Mouse (Mus musculus) forebrain, embryonic 10.5 days (tissue): Measurements from ENCODE around the gene Osbpl8. TPM values are rescaled to one million over a fixed set of nuclear protein-coding genes. Genes with fewer than 3 reads are reported as not detected.
"Not testable (repeated sequence)": the region's sequence is repeated elsewhere in the genome, so short reads cannot be mapped to it uniquely, and the experiment has no call there.

Source experiments
- DNase-seq: peaks from one replicate; pipeline ENCODE4 v3.0.0-alpha.2; 2017; ENCODE audit warnings: low spot score; ENCODE audit errors: extremely low spot score
- H3K27ac ChIP-seq: fragments of 300-500 bp; sonication (generic); 2 replicates; pipeline ENCODE4 v1.5.1; 2016; ENCODE audit warnings: mild to moderate bottlenecking
- H3K27me3 ChIP-seq: fragments of 300-500 bp; sonication (generic); 2 replicates; pipeline ENCODE4 v1.6.1; 2016; ENCODE audit warnings: mild to moderate bottlenecking; ENCODE audit not compliant: poor library complexity, severe bottlenecking
- H3K36me3 ChIP-seq: fragments of 300-500 bp; sonication (generic); replicated peaks from 2 replicates; pipeline ENCODE4 v1.6.1; 2016; ENCODE audit warnings: mild to moderate bottlenecking, moderate library complexity
- H3K4me1 ChIP-seq: fragments of 300-500 bp; sonication (generic); 2 replicates; pipeline ENCODE4 v1.6.1; 2016
- H3K4me3 ChIP-seq: fragments of 300-500 bp; sonication (generic); 2 replicates; pipeline ENCODE4 v1.5.1; 2016; ENCODE audit warnings: mild to moderate bottlenecking, moderate library complexity
- H3K9me3 ChIP-seq: fragments of 300-500 bp; sonication (generic); 2 replicates; pipeline ENCODE4 v1.6.1; 2016; ENCODE audit warnings: mild to moderate bottlenecking, moderate library complexity
- WGBS: fragments of 180-500 bp; shearing (Covaris S2); methylation state at CpG from one replicate; pipeline ENCODE4 v1.1.7; 2016; 5-methylcytosine and 5-hydroxymethylcytosine counted together
- polyA plus RNA-seq: library from polyadenylated mRNA; unstranded; fragments of >200 nt; fragmentation: Nextera tagmentation; extraction: Ambion mirVana; gene quantifications from 2 replicates; pipeline ENCODE4 v1.2.1, GENCODE M21; 2016

The Osbpl8 gene
- polyA plus RNA-seq, 1 experiment from 2014 or later: 8.2 TPM

DNA sequence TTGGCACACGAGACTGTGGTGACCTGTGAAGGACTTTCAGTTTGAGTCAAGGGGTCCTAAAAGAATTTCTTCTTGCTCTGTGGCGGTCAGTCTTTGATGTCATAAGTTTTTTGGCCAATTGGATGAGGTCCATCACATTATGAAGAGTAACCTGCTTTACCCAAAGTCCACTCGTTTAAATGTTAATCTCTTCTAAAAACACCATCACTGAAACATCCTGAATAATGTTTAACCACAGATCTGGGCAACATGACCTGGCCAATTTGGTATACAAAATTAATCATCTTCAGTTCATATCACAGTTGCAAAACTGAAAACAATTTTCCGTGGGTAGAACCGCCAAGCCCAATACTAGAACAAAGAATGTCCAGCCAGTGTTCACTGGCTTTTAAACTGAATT lies 31.3 kb upstream of the Osbpl8 start:
- Histone ChIP-seq H3K4me1 (peaks cover 4% of the 10 kb centered on the region), H3K27me3 (no peaks in the 10 kb centered on the region), H3K9me3 (no peaks in the 10 kb centered on the region), H3K36me3 (no peaks in the 10 kb centered on the region), H3K4me3 (no peak overlapping the region), H3K27ac (no peak overlapping the region)
- WGBS: 91% methylated on average over 5 of the region's 5 CpGs
- no peak for DNase-seq

DNA sequence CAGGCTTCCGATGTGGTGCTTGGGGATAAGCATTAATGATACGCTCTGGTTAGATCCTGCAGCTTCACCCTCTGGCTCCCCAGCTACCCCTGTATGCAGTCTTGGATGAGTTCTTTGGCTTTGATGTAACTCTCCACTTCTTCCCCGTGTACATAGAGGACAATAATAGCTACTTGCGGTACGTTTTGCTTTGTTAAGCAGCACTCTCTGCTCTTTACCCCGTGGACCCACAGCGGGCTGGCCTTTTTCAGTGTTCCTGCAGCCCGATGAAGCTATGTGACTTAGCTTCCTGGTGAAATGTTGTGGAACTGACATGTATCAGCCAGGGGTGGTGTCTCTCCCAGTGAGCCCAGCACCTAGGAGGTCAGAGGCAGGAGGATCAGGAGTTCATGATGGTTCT lies 30.6 kb upstream of the Osbpl8 start:
- no peak overlapping the region for H3K4me3 ChIP-seq
- peaks cover 4% of the 10 kb centered on the region for H3K4me1 ChIP-seq
- H3K27ac ChIP-seq: no peak overlapping the region
- no peaks in the 10 kb centered on the region for H3K27me3 ChIP-seq
- H3K9me3 ChIP-seq: no peaks in the 10 kb centered on the region
- no peaks in the 10 kb centered on the region for H3K36me3 ChIP-seq
- WGBS: 89% methylated on average over 8 of the region's 8 CpGs
- DNase-seq: no peak

DNA sequence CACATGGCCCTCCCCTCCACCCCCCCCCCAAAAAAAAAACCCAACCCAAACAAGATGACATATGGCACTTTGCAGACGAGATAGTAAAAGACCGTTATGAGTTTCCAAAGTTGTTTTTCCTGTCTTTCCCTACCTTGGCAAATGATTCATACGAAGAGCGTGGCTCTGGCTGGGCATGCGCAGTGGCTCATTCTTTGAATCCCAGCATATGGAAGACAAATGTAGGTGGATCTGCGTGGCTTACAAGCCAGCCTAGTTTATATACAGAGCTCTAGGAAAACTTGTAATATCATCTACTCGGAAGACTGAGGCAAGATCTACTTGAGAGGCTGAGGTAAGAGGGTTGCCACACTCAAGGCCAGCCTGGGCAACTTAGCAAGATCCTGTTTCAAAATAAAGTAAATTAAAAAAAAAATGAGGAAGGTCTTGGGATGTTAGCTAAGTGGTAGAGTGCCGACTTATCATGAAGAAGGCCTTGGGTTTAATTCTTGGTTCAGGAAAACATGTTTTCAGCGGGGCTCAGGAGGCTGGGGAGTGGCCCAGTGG lies 30.1 kb upstream of the Osbpl8 start:
- Histone ChIP-seq H3K27ac (no peak overlapping the region), H3K4me3 (no peak overlapping the region), H3K27me3 (no peaks in the 10 kb centered on the region), H3K9me3 (no peaks in the 10 kb centered on the region), H3K4me1 (peaks cover 4% of the 10 kb centered on the region), H3K36me3 (no peaks in the 10 kb centered on the region)
- no peak for DNase-seq
- WGBS: 94% methylated on average over 9 of the region's 9 CpGs

DNA sequence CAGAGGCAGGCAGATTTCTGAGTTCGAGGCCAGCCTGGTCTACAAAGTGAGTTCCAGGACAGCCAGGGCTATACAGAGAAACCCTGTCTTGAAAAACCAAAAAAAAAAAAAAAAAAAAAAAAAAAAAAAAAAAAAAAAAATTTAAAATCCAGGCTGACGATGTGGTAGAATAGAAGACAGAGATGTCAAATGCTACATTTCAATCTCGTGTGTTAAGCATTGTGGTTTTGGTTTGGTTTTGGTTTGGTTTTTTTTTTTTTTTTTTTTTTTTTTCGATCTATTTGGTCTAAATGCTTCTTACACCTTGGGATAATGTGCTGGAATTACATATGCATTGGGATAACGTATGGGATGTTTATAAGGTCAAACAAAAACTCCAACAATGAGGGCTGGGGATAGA lies 28.2 kb upstream of the Osbpl8 start:
- not testable (repeated sequence) for H3K27ac ChIP-seq, H3K27me3 ChIP-seq, DNase-seq, H3K4me3 ChIP-seq, H3K36me3 ChIP-seq, H3K4me1 ChIP-seq, H3K9me3 ChIP-seq
- 88% methylated on average over 5 of the region's 5 CpGs for WGBS

DNA sequence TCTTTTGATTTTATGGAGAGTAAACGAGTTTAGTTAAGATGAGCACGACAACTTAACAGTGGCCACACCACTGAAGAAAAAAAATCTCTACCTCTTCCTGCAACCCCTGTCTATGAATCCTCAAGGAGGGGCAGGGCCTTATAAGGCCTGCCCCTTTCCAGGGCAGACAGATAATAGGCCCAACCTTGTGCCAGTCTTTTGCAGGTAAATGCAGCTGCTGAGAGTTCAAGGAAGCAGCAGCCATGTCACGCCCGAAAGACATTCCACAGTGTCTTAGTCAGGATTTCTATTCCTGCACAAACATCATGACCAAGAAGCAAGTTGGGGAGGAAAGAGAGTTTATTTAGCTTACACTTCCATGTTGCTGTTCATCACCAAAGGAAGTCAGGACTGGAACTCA lies 26.6 kb upstream of the Osbpl8 start:
- H3K36me3 ChIP-seq: no peaks in the 10 kb centered on the region
- no peak overlapping the region for H3K4me3 ChIP-seq
- H3K9me3 ChIP-seq: no peaks in the 10 kb centered on the region
- no peaks in the 10 kb centered on the region for H3K27me3 ChIP-seq
- H3K4me1 ChIP-seq: no peaks in the 10 kb centered on the region
- DNase-seq: no peak
- no peak overlapping the region for H3K27ac ChIP-seq
- 88% methylated on average over 4 of the region's 4 CpGs for WGBS

DNA sequence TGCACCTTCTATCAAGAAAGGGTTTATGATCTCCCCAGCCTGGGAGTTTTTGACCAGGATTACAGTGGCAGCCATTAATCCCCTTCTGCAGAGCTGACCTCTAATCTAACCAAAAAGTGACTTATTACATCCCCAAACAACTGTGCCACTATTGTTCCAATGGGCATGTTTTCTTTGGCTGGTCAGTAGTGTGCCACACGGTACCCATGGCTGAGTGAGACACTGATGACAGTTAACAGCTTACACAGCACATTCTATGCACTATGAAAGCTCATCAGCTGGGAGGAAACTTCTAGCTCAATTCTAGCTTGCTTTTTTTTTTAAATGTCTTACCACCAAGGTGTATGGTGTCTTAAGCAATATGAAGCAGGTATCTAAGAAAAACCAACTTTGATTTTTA lies 25.4 kb upstream of the Osbpl8 start:
- no peaks in the 10 kb centered on the region for H3K27me3 ChIP-seq
- H3K4me3 ChIP-seq: no peak overlapping the region
- no peaks in the 10 kb centered on the region for H3K9me3 ChIP-seq
- no peaks in the 10 kb centered on the region for H3K4me1 ChIP-seq
- no peak for DNase-seq
- 85% methylated on average over 1 of the region's 1 CpGs for WGBS
- no peak overlapping the region for H3K27ac ChIP-seq
- H3K36me3 ChIP-seq: no peaks in the 10 kb centered on the region

GRCm38 (mm10) chr10:111139881-111140280 lies 24.7 kb upstream of the Osbpl8 start:
- Histone ChIP-seq H3K4me1 (no peaks in the 10 kb centered on the region), H3K27me3 (no peaks in the 10 kb centered on the region), H3K27ac (no peak overlapping the region), H3K9me3 (no peaks in the 10 kb centered on the region), H3K4me3 (no peak overlapping the region), H3K36me3 (no peaks in the 10 kb centered on the region)
- 92% methylated on average over 5 of the region's 5 CpGs for WGBS
- DNase-seq: no peak

DNA sequence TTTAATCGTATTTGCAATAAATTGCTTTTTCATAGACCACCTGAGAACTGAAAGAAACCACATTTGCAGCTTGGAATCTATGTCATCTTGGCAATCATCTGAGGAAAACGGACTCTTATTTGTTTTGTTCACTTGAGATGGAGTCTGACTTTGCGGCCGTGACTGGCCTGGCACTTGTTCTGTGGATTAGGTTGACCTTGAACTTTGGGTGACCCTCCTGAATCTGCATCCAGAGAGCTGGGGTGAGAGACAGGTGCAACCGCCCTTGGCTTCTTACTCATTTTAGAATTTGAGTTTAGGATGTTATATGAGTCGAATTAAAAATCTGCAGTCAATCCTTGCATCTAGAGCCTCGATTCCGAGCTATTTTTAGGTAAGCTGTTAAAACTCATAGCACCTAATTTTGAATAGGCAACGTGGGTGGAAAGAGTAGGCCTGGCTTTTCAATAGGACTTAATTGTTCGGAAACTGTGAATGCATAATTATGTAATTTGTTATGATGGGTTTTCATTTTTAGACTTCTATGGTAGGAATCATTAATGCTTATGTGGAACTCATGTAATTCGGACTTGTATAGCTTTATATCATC lies 20.1 kb upstream of the Osbpl8 start:
- no peaks in the 10 kb centered on the region for H3K9me3 ChIP-seq
- no peaks in the 10 kb centered on the region for H3K27me3 ChIP-seq
- no peak overlapping the region for H3K27ac ChIP-seq
- H3K4me1 ChIP-seq: no peaks in the 10 kb centered on the region
- no peak overlapping the region for H3K4me3 ChIP-seq
- DNase-seq: no peak
- no peaks in the 10 kb centered on the region for H3K36me3 ChIP-seq
- 87% methylated on average over 11 of the region's 11 CpGs for WGBS

DNA sequence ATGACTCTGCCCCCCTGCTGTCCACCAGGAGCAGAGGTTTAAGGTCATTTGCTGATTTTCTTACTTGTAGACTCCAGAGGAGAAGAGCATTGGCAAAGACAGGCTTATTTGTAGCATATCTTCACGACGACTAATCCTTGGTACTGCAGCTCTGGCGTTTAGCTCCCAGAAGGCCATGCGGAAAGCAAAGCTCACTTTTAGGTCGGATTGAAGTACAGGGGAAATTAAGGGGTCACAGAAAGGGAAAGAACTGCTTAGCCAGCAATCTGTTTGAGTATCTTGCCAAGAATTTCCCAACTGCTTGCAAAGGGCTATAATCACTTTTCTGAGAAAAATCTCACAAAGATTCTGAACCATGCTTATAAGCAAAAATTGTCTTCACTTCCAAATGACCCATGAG lies 14.8 kb upstream of the Osbpl8 start:
- Histone ChIP-seq H3K4me1 (no peaks in the 10 kb centered on the region), H3K27ac (no peak overlapping the region), H3K4me3 (no peak overlapping the region), H3K27me3 (no peaks in the 10 kb centered on the region), H3K9me3 (no peaks in the 10 kb centered on the region), H3K36me3 (no peaks in the 10 kb centered on the region)
- WGBS: 71% methylated on average over 5 of the region's 5 CpGs
- DNase-seq: no peak

- Histone ChIP-seq H3K36me3 (no peaks in the 10 kb centered on the region), H3K27ac (no peak overlapping the region), H3K4me3 (no peak overlapping the region), H3K4me1 (no peaks in the 10 kb centered on the region), H3K9me3 (no peaks in the 10 kb centered on the region), H3K27me3 (no peaks in the 10 kb centered on the region)
- 96% methylated on average over 3 of the region's 3 CpGs for WGBS
- DNase-seq: no peak
Measured at GRCm38 (mm10) chr10:111155065-111155464, 9.5 kb upstream of the Osbpl8 start.

DNA sequence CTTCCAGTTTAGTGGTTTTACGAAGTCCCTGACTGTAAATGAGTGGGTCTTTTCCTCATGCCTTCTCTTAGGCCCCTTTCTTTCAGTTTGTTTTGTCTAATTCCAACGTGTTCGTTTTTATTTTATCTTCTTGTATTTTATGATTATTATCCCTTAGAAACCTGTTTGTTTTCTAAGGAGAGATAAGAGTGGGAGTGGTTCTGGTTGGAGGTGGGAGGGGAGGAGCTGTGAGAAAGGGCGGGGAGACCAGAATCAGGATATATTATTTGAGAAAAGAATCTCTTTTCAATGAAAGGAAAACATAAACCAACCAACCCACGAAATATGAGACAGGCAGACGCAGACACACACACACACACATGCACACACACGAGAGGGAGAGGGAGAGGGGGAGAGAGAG lies 9.0 kb upstream of the Osbpl8 start:
- Histone ChIP-seq H3K4me3 (no peak overlapping the region), H3K27me3 (no peaks in the 10 kb centered on the region), H3K9me3 (no peaks in the 10 kb centered on the region), H3K27ac (no peak overlapping the region), H3K4me1 (no peaks in the 10 kb centered on the region), H3K36me3 (no peaks in the 10 kb centered on the region)
- WGBS: 75% methylated on average over 7 of the region's 7 CpGs
- no peak for DNase-seq

DNA sequence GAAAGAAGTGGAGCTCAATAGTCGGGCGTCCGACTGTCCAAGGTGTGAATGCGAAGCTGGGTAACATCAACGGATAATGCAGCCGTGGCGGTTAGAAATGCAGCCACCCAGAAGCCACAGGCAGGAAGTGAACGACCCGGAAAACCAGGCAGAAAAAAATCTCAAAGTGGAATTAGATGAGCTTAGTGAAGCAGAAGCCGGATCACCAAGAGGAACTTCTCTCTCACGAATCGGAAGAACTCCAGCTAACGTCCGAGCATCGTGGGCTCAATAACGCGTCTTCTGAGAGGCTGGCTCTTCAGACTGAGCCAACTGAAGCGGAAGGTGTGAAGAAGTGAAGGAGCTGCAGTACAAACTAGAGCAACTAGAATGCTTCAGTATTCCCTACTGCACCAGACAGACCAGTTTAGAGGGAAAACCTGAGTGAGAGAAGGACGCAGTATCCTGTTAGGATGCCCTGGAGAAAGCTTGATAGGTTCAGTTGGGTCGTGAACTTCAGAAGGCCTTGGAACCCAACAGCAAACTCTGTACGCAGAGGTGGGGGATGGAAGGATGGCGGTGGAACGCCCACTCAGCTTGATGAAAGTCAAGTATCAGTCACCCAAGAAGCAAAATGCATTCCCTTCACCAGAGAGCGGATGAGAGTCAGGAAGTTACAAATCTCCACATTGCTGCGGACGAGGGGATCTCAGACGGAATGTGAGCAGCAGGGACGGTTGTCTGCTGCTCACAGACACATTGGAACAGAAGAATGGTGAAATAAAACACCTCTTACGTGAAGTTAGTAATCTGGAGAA lies 8.0 kb upstream of the Osbpl8 start:
- H3K9me3 ChIP-seq: no peaks in the 10 kb centered on the region
- no peak overlapping the region for H3K27ac ChIP-seq
- H3K36me3 ChIP-seq: no peaks in the 10 kb centered on the region
- 92% methylated on average over 29 of the region's 29 CpGs for WGBS
- no peaks in the 10 kb centered on the region for H3K4me1 ChIP-seq
- DNase-seq: no peak
- H3K27me3 ChIP-seq: no peaks in the 10 kb centered on the region
- H3K4me3 ChIP-seq: no peak overlapping the region

GRCm38 (mm10) chr10:111157241-111157659 lies 7.3 kb upstream of the Osbpl8 start:
- 86% methylated on average over 7 of the region's 7 CpGs for WGBS
- Histone ChIP-seq H3K27me3 (no peaks in the 10 kb centered on the region), H3K9me3 (no peaks in the 10 kb centered on the region), H3K27ac (no peak overlapping the region), H3K4me3 (no peak overlapping the region), H3K36me3 (no peaks in the 10 kb centered on the region), H3K4me1 (no peaks in the 10 kb centered on the region)
- DNase-seq: no peak
